Mouse (Mus musculus) right cerebral cortex, postnatal 14 days (tissue): Measurements from ENCODE around the gene Galnt6.

ENCODE experiments used
- DNase-seq: peaks from one replicate; pipeline ENCODE4 v3.0.0; 2022

Galnt6 gene

DNA sequence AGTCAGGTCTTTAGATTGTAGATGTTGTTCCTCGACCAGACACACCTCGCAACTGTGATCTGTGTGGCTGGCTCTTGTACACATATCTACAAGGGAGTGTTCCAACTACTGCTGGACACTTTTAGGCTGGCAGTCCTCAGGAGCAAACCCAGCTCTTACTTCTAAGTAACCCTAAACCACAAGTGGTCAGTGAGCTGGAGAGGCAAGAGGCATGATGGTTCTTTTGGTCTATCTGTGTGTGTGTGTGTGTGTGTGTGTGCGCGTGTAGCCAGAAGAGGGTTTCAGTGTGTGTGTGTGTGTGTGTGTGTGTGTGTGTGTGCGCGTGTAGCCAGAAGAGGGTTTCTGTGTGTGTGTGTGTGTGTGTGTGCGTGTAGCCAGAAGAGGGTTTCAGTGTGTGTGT lies 86.7 kb downstream of the Galnt6 start:
- DNase-seq = no peak
